Mouse (Mus musculus): ENCODE measurements at regions not wholly inside any gene's neighbourhood (a gene's known extent, or its start where the extent isn't known, plus 50 kb on each side); places are given as distances from the start of the nearest gene placed in this dataset.

DNA sequence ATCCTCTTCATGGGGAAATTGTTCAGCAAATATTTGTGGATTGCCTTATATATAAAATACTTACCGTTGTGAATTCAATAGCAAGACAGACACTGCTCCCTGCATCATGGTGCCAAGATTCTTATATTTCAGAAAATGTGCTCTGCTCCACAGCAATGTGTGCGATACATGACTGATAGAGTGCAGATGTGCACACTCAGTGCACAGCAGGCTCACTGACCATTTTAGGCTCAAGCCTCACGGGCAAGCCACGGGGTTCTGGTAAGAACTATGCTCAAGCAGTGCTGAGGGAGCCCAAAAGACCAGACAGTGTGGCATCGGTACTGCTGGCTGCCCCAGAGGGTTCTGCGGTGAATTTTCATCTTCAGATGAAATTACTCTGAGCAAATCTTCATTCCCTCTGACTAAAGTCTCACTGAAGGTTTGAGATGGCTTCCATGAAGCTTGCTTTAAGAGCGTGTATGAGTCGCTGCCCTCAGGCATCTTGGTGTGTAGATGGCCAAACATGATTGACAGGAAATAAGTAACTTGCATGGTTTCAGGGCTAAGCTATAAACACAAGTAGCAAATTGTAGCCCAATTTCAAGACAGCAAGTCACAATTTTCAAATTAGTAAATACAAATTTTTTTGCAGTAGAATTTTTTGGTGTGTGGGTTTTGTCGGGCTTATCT lies 92.4 kb downstream of the Fam76b start:
- TF ChIP-seq CTCF (IDR thresholded peaks at IDR 0.05) (no peak), EP300 (IDR thresholded peaks at IDR 0.05) (no peak)
